Mouse (Mus musculus): ENCODE measurements at regions not wholly inside any gene's neighbourhood (a gene's known extent, or its start where the extent isn't known, plus 50 kb on each side); places are given as distances from the start of the nearest gene placed in this dataset.

GRCm38 (mm10) chr14:90172729-90173128, 1701.5 kb upstream of the Pcdh20 start:
- TF ChIP-seq CTCF (IDR thresholded peaks at IDR 0.05; ENCODE audit: low read depth, low read length) = no peak
- TF ChIP-seq GATA1 (IDR thresholded peaks at IDR 0.05; ENCODE audit: borderline replicate concordance, low read length) = no peak
